Mouse (Mus musculus) layer of hippocampus, adult 8-10 months (tissue): Measurements from ENCODE around the gene Ddx49. TPM values are rescaled to one million over a fixed set of nuclear protein-coding genes. Genes with fewer than 3 reads are reported as not detected.

ENCODE experiments used
- DNase-seq, 2 experiments: peaks; one replicate each; pipeline ENCODE4 v3.0.0; 2022; ENCODE audit warnings: low spot score in 2 of 2
- total RNA-seq, 4 experiments: library from RNA; stranded (reverse); gene quantifications; 2 replicates each; pipeline ENCODE4 v1.2.4; 2022

The Ddx49 gene
- total RNA-seq, 4 experiments from 2014 or later = 49.2 to 55.5 (median 54.6) TPM

- peak; percentile 89 to 92 for DNase-seq
These were observed 14.5 kb upstream of the Ddx49 start for GRCm38 (mm10) chr8:70316511-70317504.

GRCm38 (mm10) chr8:70315624-70316510 is 13.6 kb upstream of the Ddx49 start, which contains the start of gene Cers1:
Cers1 (plus strand) TSS chr8:70315775.
- DNase-seq = peak; percentile 73 to 78

GRCm38 (mm10) chr8:70313399-70313798 is 11.1 kb upstream of the Ddx49 start:
- DNase-seq = no peak

- no peak for DNase-seq
These were observed 7.0 kb upstream of the Ddx49 start for GRCm38 (mm10) chr8:70309311-70309710.

GRCm38 (mm10) chr8:70302901-70303300 is 612 bp upstream of the Ddx49 start:
- DNase-seq = no peak

GRCm38 (mm10) chr8:70300881-70301280 is 1.4 kb downstream of the Ddx49 start:
- DNase-seq = no peak

- DNase-seq = peak in 1 of 2 experiments; percentile 49
These were observed 8.3 kb downstream of the Ddx49 start for GRCm38 (mm10) chr8:70293988-70294405.

GRCm38 (mm10) chr8:70286737-70287136 is 15.6 kb downstream of the Ddx49 start:
- no peak for DNase-seq

GRCm38 (mm10) chr8:70285304-70285703 is 17.0 kb downstream of the Ddx49 start:
- DNase-seq = no peak

- no peak for DNase-seq
These were observed 17.9 kb downstream of the Ddx49 start for GRCm38 (mm10) chr8:70284421-70284820.

- no peak for DNase-seq
These were observed 18.9 kb downstream of the Ddx49 start for GRCm38 (mm10) chr8:70283136-70284077.

- DNase-seq = peak; percentile 69 to 81
These were observed 19.6 kb downstream of the Ddx49 start, which contains the start of gene Homer3 for GRCm38 (mm10) chr8:70282603-70283135. Homer3 (plus strand) TSS chr8:70282827.

- peak in 1 of 2 experiments; percentile 37 for DNase-seq
These were observed 21.3 kb downstream of the Ddx49 start for GRCm38 (mm10) chr8:70281001-70281400.

GRCm38 (mm10) chr8:70279266-70279665 is 23.0 kb downstream of the Ddx49 start:
- no peak for DNase-seq

- DNase-seq = peak; percentile 53 to 62
These were observed 24.1 kb downstream of the Ddx49 start for GRCm38 (mm10) chr8:70278175-70278574.

- no peak for DNase-seq
These were observed 25.8 kb downstream of the Ddx49 start for GRCm38 (mm10) chr8:70276476-70276875.

GRCm38 (mm10) chr8:70274350-70274749 is 27.9 kb downstream of the Ddx49 start:
- no peak for DNase-seq

- DNase-seq = no peak
These were observed 29.3 kb downstream of the Ddx49 start for GRCm38 (mm10) chr8:70272949-70273348.

- no peak for DNase-seq
These were observed 33.3 kb downstream of the Ddx49 start for GRCm38 (mm10) chr8:70268799-70269565.
